In the genomic region with DNA sequence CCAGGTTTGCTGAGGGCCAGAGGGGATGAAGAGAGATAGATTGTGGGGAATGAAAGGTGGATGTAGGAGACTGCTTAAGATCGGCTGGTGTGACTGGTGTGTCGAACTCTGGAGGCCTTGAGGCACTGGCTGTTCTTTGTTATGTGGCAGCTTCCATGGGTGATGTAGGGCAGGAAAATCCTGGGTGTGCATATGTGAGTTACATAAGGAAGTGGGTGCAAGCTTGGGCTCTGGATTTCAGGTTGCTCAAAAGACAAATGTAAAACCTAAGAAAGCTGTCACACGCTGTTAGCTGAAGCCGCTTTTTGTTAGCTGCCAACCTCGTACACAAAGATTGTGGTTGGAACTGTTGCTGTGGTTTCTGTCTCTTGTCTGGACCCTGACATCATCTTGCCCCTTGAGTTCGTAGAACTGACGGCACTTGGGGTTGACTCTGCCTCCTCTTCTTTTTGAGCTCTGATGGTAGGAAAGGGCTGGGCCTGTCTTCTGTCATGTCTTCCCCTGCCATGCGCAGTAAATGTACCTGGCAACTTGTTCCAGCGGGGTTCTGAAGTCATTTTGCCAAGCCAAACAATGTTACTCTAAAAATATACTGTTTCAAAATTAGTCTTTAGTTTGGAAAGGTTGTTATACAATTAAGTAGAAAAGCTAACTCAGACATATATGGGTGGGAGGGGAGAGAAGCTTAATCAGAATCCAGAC, we compare ENCODE assay signal across 16 mouse cellular contexts. TPM values are rescaled to one million over a fixed set of nuclear protein-coding genes. Genes with fewer than 3 reads are reported as not detected.
DNase-seq lines count a peak whose midpoint lies in the region; ATAC-seq and TF ChIP-seq lines count a peak whose summit lies in the region.
"Had no signal": no experiment of that assay in that cellular context is flagged by ENCODE, and none has a peak within 500 bp of the region (broad histone marks: within the 10 kb centered on the region; RNA-seq: fewer than 3 reads in every experiment).

No protein-coding gene starts in this region.

- H3K27me3 ChIP-seq in heart, embryonic 12.5 days (replicated peaks) = no peaks in the 10 kb centered on the region
- H3K27me3 ChIP-seq: forebrain, embryonic 15.5 days; hindbrain, embryonic 15.5 days; midbrain, embryonic 12.5 days; neural tube, embryonic 13.5 days had no signal

- peaks cover 42% of the 10 kb centered on the region for H3K4me1 ChIP-seq in heart, embryonic 12.5 days (replicated peaks)
- H3K4me1 ChIP-seq: forebrain, embryonic 15.5 days had no signal

- no peaks in the 10 kb centered on the region for H3K9me3 ChIP-seq in heart, embryonic 12.5 days (replicated peaks)
- H3K9me3 ChIP-seq: forebrain, embryonic 15.5 days; hindbrain, embryonic 15.5 days; midbrain, embryonic 12.5 days; neural tube, embryonic 13.5 days had no signal

- no peak overlapping the region for H3K4me3 ChIP-seq in heart, embryonic 12.5 days
- no peak overlapping the region for H3K4me3 ChIP-seq in left cerebral cortex, adult 2 months
- H3K4me3 ChIP-seq: forebrain, embryonic 15.5 days; hindbrain, embryonic 15.5 days; midbrain, embryonic 12.5 days; neural tube, embryonic 13.5 days had no signal

- intact Hi-C loops in heart, postnatal 14 days (cut with DNase I) = no loop called here
- intact Hi-C loops in left cerebral cortex, adult 2 months (cut with DNase I) = loop anchor here (5.0 kb wide), 1 partner anchor 40 kb away; no protein-coding TSS in a partner anchor
- intact Hi-C loops in left cerebral cortex, postnatal 4 days (cut with DNase I) = no loop called here

- ATAC-seq in heart, embryonic 12.5 days (ENCODE audit: insufficient number of reproducible peaks, low FRiP score) = no peak
- peak; percentile 23 for ATAC-seq in CD4-positive, CD25-positive, alpha-beta regulatory T cell, adult 4 months
- ATAC-seq: forebrain, embryonic 15.5 days had no signal

- no peak overlapping the region for H3K4me2 ChIP-seq in heart, embryonic 12.5 days
- H3K4me2 ChIP-seq: forebrain, embryonic 15.5 days; hindbrain, embryonic 15.5 days; liver, embryonic 11.5 days; midbrain, embryonic 12.5 days; neural tube, embryonic 13.5 days had no signal

- H3K36me3 ChIP-seq in heart, embryonic 12.5 days = no peaks in the 10 kb centered on the region
- H3K36me3 ChIP-seq: forebrain, embryonic 15.5 days; hindbrain, embryonic 15.5 days; midbrain, embryonic 12.5 days; neural tube, embryonic 13.5 days had no signal

- no peak overlapping the region for H3K9ac ChIP-seq in heart, embryonic 12.5 days
- H3K9ac ChIP-seq: forebrain, embryonic 15.5 days; hindbrain, embryonic 15.5 days; midbrain, embryonic 12.5 days; neural tube, embryonic 13.5 days had no signal

- TF ChIP-seq CTCF in left cerebral cortex, adult 2 months (IDR thresholded peaks at IDR 0.05) = no peak

- peak overlapping the region; percentile 24; the same call in 1 of the 2 replicates for H3K27ac ChIP-seq in heart, embryonic 12.5 days (ENCODE audit: poor library complexity, severe bottlenecking)
- H3K27ac ChIP-seq in left cerebral cortex, adult 2 months = peak overlapping the region; percentile 84
- H3K27ac ChIP-seq: forebrain, embryonic 15.5 days; hindbrain, embryonic 15.5 days; midbrain, embryonic 12.5 days; neural tube, embryonic 13.5 days had no signal

- WGBS in heart, embryonic 12.5 days = 68% methylated on average over 9 of the region's 9 CpGs

- no peak for DNase-seq in heart, postnatal 14 days
- peak; percentile 24 to 35 for DNase-seq in left cerebral cortex, adult 2 months (ENCODE audit: extremely low spot score in 1 of 2, low spot score in 2 of 2)
- DNase-seq in left cerebral cortex, postnatal 4 days = no peak
- peak; percentile 58 for DNase-seq in naive thymus-derived CD4-positive, alpha-beta T cell, adult 2 months (ENCODE audit: low read depth)
- no peak for DNase-seq in urinary bladder, postnatal 25 days (ENCODE audit: low spot score)
- no peak for DNase-seq in cerebellum, postnatal 36 days
- DNase-seq: cerebellum, postnatal 14 days; gastrocnemius, postnatal 36 days; lung, postnatal 10 days had no signal

RNA-seq across cellular contexts. Expression of a gene that starts 39.6 kb away (rescaled TPM):
- 41.2 and 41.8 TPM in 2 replicates for polyA plus RNA-seq in heart, embryonic 12.5 days (2016; fragmentation: Nextera tagmentation; extraction: Ambion mirVana)
- total RNA-seq in heart, postnatal 14 days (2021) = 10 to 100 TPM; 43.1 to 45.7 TPM
- total RNA-seq in left cerebral cortex, adult 2 months (2021) = 10 to 100 TPM; 41.0 to 43.2 TPM
- total RNA-seq in left cerebral cortex, postnatal 4 days (2021) = 10 to 100 TPM; 51.3 to 54.4 TPM
- polyA plus RNA-seq in CD4-positive, CD25-positive, alpha-beta regulatory T cell, adult 4 months (2017; shearing (Covaris generic)) = 1 to 10 TPM; 6.9 to 8.2 TPM

RNA-seq across cellular contexts. Expression of a gene that starts 57.2 kb away (rescaled TPM):
- polyA plus RNA-seq in heart, embryonic 12.5 days (2016; fragmentation: Nextera tagmentation; extraction: Ambion mirVana) = 38.2 and 38.4 TPM in 2 replicates
- 1 to 10 TPM; 9.1 to 9.2 TPM for total RNA-seq in heart, postnatal 14 days (2021)
- total RNA-seq in left cerebral cortex, adult 2 months (2021) = 10 to 100 TPM; 21.3 to 22.8 TPM
- 10 to 100 TPM; 28.4 to 29.0 TPM for total RNA-seq in left cerebral cortex, postnatal 4 days (2021)
- 10 to 100 TPM; 43.5 to 65.7 TPM for polyA plus RNA-seq in CD4-positive, CD25-positive, alpha-beta regulatory T cell, adult 4 months (2017; shearing (Covaris generic))

Comparison
In these comparisons a context has a peak if more than half of its experiments do, and no peak if none do; other contexts are left out.
1. DNase-seq: peak in left cerebral cortex, adult 2 months (2 of 2) and naive thymus-derived CD4-positive, alpha-beta T cell, adult 2 months (single experiment); none in heart, postnatal 14 days (0 of 2), left cerebral cortex, postnatal 4 days (single experiment), urinary bladder, postnatal 25 days (single experiment) and cerebellum, postnatal 36 days (0 of 2).